12 mouse cellular contexts compared by ENCODE assay signal in the genomic region with DNA sequence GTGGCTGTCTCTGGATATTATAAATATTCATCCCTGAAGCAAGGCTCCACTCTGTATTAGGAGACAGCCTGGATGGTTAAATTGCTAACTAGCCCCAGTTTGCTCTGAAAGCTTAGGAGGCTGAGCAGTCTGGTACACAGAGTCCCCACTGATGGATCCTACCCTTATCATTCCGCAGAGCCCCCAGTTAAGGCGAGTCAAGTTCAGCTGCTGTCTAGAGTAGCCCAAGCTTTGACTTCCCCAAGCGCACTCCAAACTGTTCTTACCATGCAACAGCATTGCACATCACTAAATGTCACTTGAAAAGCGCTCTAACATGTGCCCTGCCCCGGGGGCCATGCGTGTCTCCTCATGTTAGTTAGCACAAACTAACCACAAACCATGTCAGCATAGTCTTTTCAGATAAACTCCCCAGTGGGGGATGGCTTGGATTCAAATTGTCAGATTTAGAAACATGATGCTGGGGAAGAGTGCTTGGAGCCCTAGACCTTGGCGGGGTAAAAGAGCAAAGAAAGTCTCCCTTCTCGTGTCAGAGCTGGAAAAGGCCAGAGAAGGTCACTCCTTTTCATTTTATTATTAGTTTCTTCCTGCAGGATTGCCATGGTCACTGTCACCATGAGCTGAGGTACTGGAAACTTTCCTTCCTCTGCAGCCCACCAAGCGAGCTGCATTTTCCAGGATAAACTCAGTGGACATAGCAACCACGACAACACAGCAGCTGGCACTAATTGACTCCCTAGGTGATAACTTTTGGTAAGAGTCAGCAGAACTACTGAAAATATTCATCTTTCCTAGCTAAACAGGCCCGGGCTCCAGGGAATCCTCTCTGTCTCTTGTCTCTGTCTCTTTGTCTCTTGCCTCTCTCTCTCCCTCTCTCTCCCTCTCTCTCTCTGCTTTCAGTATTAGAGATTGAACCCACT. TPM values are rescaled to one million over a fixed set of nuclear protein-coding genes. Genes with fewer than 3 reads are reported as not detected.
DNase-seq lines count a peak whose midpoint lies in the region; ATAC-seq lines count a peak whose summit lies in the region.
"Had no signal": no experiment of that assay in that cellular context is flagged by ENCODE, and none has a peak within 500 bp of the region (broad histone marks: within the 10 kb centered on the region; RNA-seq: fewer than 3 reads in every experiment).

No protein-coding gene starts in this region.

- peaks cover 38% of the 10 kb centered on the region for H3K4me1 ChIP-seq in heart, embryonic 11.5 days (ENCODE audit: control insufficient read depth, insufficient read depth, low read length)
- H3K4me1 ChIP-seq in embryonic facial prominence, embryonic 14.5 days (ENCODE audit: control insufficient read depth, insufficient read depth, low read length): peaks cover 38% of the 10 kb centered on the region; the same call in 1 of the 2 replicates
- peaks cover 33% of the 10 kb centered on the region for H3K4me1 ChIP-seq in intestine, embryonic 15.5 days (replicated peaks)
- H3K4me1 ChIP-seq in neural tube, embryonic 13.5 days (replicated peaks): peaks cover 53% of the 10 kb centered on the region

- H3K36me3 ChIP-seq in heart, embryonic 11.5 days (ENCODE audit: control insufficient read depth, insufficient read depth, low read length): no peaks in the 10 kb centered on the region
- H3K36me3 ChIP-seq in embryonic facial prominence, embryonic 14.5 days (ENCODE audit: control insufficient read depth, insufficient read depth, low read length): no peaks in the 10 kb centered on the region
- H3K36me3 ChIP-seq in intestine, embryonic 15.5 days: no peaks in the 10 kb centered on the region
- no peaks in the 10 kb centered on the region for H3K36me3 ChIP-seq in neural tube, embryonic 13.5 days
- H3K36me3 ChIP-seq: limb, embryonic 13.5 days had no signal

- no peak for DNase-seq in heart, postnatal 14 days
- peak; percentile 44 for DNase-seq in embryonic facial prominence, embryonic 14.5 days (ENCODE audit: low spot score)
- DNase-seq in frontal cortex, postnatal 36 days (ENCODE audit: low spot score in 2 of 2): no peak
- DNase-seq in c-Kit-positive CD71-positive TER-119-positive erythroid progenitor cells, embryonic 14.5 days (ENCODE audit: low spot score): no peak
- DNase-seq: cerebellum, adult 8-10 months; lung, postnatal 36 days; thymus, postnatal 25 days had no signal

- peaks cover 31% of the 10 kb centered on the region; the same call in 1 of the 2 replicates for H3K27me3 ChIP-seq in heart, embryonic 11.5 days (ENCODE audit: control insufficient read depth, insufficient read depth, low read length)
- peaks cover 61% of the 10 kb centered on the region for H3K27me3 ChIP-seq in embryonic facial prominence, embryonic 14.5 days (replicated peaks; ENCODE audit: control insufficient read depth, insufficient read depth, low read length)
- peaks cover 17% of the 10 kb centered on the region for H3K27me3 ChIP-seq in intestine, embryonic 15.5 days (replicated peaks)
- peaks cover 69% of the 10 kb centered on the region for H3K27me3 ChIP-seq in neural tube, embryonic 13.5 days

- intact Hi-C loops in heart, postnatal 14 days (cut with DNase I): no loop called here

- no peak overlapping the region for H3K9ac ChIP-seq in heart, embryonic 11.5 days (ENCODE audit: low read depth, low read length)
- H3K9ac ChIP-seq in embryonic facial prominence, embryonic 14.5 days (ENCODE audit: low read depth, low read length): no peak overlapping the region
- H3K9ac ChIP-seq in intestine, embryonic 15.5 days: no peak overlapping the region
- peak overlapping the region; percentile 57; the same call in 1 of the 2 replicates for H3K9ac ChIP-seq in neural tube, embryonic 13.5 days
- H3K9ac ChIP-seq: limb, embryonic 13.5 days had no signal

- H3K4me3 ChIP-seq in heart, embryonic 11.5 days (ENCODE audit: low read depth, low read length): no peak overlapping the region
- H3K4me3 ChIP-seq in embryonic facial prominence, embryonic 14.5 days (ENCODE audit: low read depth, low read length): peak overlapping the region; percentile 56; the same call in 1 of the 2 replicates
- H3K4me3 ChIP-seq in intestine, embryonic 15.5 days (replicated peaks): no peak overlapping the region
- H3K4me3 ChIP-seq in neural tube, embryonic 13.5 days: peak overlapping the region; percentile 49

- H3K27ac ChIP-seq in heart, embryonic 11.5 days (ENCODE audit: low read depth, low read length): no peak overlapping the region
- H3K27ac ChIP-seq in embryonic facial prominence, embryonic 14.5 days (replicated peaks; ENCODE audit: low read depth, low read length): no peak overlapping the region
- no peak overlapping the region for H3K27ac ChIP-seq in intestine, embryonic 15.5 days
- H3K27ac ChIP-seq in neural tube, embryonic 13.5 days (replicated peaks): peak overlapping the region; percentile 67
- H3K27ac ChIP-seq: limb, embryonic 13.5 days had no signal

- H3K9me3 ChIP-seq in heart, embryonic 11.5 days (replicated peaks; ENCODE audit: control insufficient read depth, low read length): no peaks in the 10 kb centered on the region
- no peaks in the 10 kb centered on the region for H3K9me3 ChIP-seq in embryonic facial prominence, embryonic 14.5 days (ENCODE audit: control insufficient read depth, low read length)
- no peaks in the 10 kb centered on the region for H3K9me3 ChIP-seq in intestine, embryonic 15.5 days
- H3K9me3 ChIP-seq in neural tube, embryonic 13.5 days: no peaks in the 10 kb centered on the region
- H3K9me3 ChIP-seq: limb, embryonic 13.5 days had no signal

- WGBS in heart, embryonic 11.5 days (ENCODE audit: insufficient replicate concordance): 32% methylated on average over 11 of the region's 11 CpGs
- 20% methylated on average over 11 of the region's 11 CpGs for WGBS in embryonic facial prominence, embryonic 14.5 days
- 35% methylated on average over 11 of the region's 11 CpGs for WGBS in intestine, embryonic 15.5 days
- 28% methylated on average over 11 of the region's 11 CpGs for WGBS in neural tube, embryonic 13.5 days

- no peak for ATAC-seq in heart, embryonic 11.5 days (replicated peaks; ENCODE audit: insufficient number of reproducible peaks, low FRiP score, low TSS enrichment)
- peak; percentile 19; the same call in 1 of the 2 replicates for ATAC-seq in embryonic facial prominence, embryonic 14.5 days (ENCODE audit: low read depth)
- ATAC-seq in intestine, embryonic 15.5 days: no peak
- ATAC-seq in neural tube, embryonic 13.5 days (ENCODE audit: low read depth): 0 out of 2 replicates have a peak, but pooled peaks have one; percentile 5
- no peak for ATAC-seq in frontal cortex, adult (ENCODE audit: low TSS enrichment)

- H3K4me2 ChIP-seq in heart, embryonic 11.5 days: peak overlapping the region; percentile 96
- peak overlapping the region; percentile 45 for H3K4me2 ChIP-seq in embryonic facial prominence, embryonic 14.5 days (ENCODE audit: low read depth, low read length)
- H3K4me2 ChIP-seq in intestine, embryonic 15.5 days (replicated peaks): peak overlapping the region; percentile 51
- H3K4me2 ChIP-seq in neural tube, embryonic 13.5 days: peak overlapping the region; percentile 93

RNA-seq across cellular contexts. Expression of gene Pcp4l1, which starts 1.9 kb away (rescaled TPM):
- polyA plus RNA-seq in heart, embryonic 11.5 days (2014; fragmentation: Nextera tagmentation; extraction: Ambion mirVana): 36.2 and 40.0 TPM in 2 replicates
- total RNA-seq in heart, postnatal 14 days (2021): 100 to 1,000 TPM; 180 to 188 TPM
- polyA plus RNA-seq in embryonic facial prominence, embryonic 14.5 days (2014; fragmentation: Nextera tagmentation; extraction: Ambion mirVana): 11.3 and 14.7 TPM in 2 replicates
- polyA plus RNA-seq in intestine, embryonic 15.5 days (2015; fragmentation: Nextera tagmentation; extraction: Ambion mirVana): 16.4 and 18.5 TPM in 2 replicates
- polyA plus RNA-seq in neural tube, embryonic 13.5 days (2015; fragmentation: Nextera tagmentation; extraction: Ambion mirVana): 13.9 and 18.4 TPM in 2 replicates

RNA-seq across cellular contexts. Expression of gene Nr1i3, which starts 19.6 kb away (rescaled TPM):
- 0.11 and 0.19 TPM in 2 replicates for polyA plus RNA-seq in heart, embryonic 11.5 days (2014; fragmentation: Nextera tagmentation; extraction: Ambion mirVana)
- total RNA-seq in heart, postnatal 14 days (2021): under 1 TPM in 1 of 2 experiments, not detected in 1; 0.14 TPM
- polyA plus RNA-seq in embryonic facial prominence, embryonic 14.5 days (2014; fragmentation: Nextera tagmentation; extraction: Ambion mirVana): 0.15 and 0.17 TPM in 2 replicates
- 9.2 and 10.5 TPM in 2 replicates for polyA plus RNA-seq in intestine, embryonic 15.5 days (2015; fragmentation: Nextera tagmentation; extraction: Ambion mirVana)
- polyA plus RNA-seq in neural tube, embryonic 13.5 days (2015; fragmentation: Nextera tagmentation; extraction: Ambion mirVana): 0.22 and 0.25 TPM in 2 replicates

RNA-seq across cellular contexts. Expression of gene Tomm40l, which starts 28.1 kb away (rescaled TPM):
- polyA plus RNA-seq in heart, embryonic 11.5 days (2014; fragmentation: Nextera tagmentation; extraction: Ambion mirVana): 44.1 and 53.2 TPM in 2 replicates
- total RNA-seq in heart, postnatal 14 days (2021): 10 to 100 TPM; 86.2 to 92.8 TPM
- polyA plus RNA-seq in embryonic facial prominence, embryonic 14.5 days (2014; fragmentation: Nextera tagmentation; extraction: Ambion mirVana): 25.4 and 28.7 TPM in 2 replicates
- 31.4 and 32.0 TPM in 2 replicates for polyA plus RNA-seq in intestine, embryonic 15.5 days (2015; fragmentation: Nextera tagmentation; extraction: Ambion mirVana)
- polyA plus RNA-seq in neural tube, embryonic 13.5 days (2015; fragmentation: Nextera tagmentation; extraction: Ambion mirVana): 32.6 and 42.6 TPM in 2 replicates

RNA-seq across cellular contexts. Expression of gene Apoa2, which starts 30.7 kb away (rescaled TPM):
- polyA plus RNA-seq in heart, embryonic 11.5 days (2014; fragmentation: Nextera tagmentation; extraction: Ambion mirVana): 13.6 and 55.4 TPM in 2 replicates
- 1 to 10 TPM; 1.6 to 4.0 TPM for total RNA-seq in heart, postnatal 14 days (2021)
- polyA plus RNA-seq in embryonic facial prominence, embryonic 14.5 days (2014; fragmentation: Nextera tagmentation; extraction: Ambion mirVana): 1.9 TPM in 2 replicates
- 84.7 and 123 TPM in 2 replicates for polyA plus RNA-seq in intestine, embryonic 15.5 days (2015; fragmentation: Nextera tagmentation; extraction: Ambion mirVana)
- 4.1 and 6.8 TPM in 2 replicates for polyA plus RNA-seq in neural tube, embryonic 13.5 days (2015; fragmentation: Nextera tagmentation; extraction: Ambion mirVana)

RNA-seq across cellular contexts. Expression of gene Fcer1g, which starts 40.0 kb away (rescaled TPM):
- polyA plus RNA-seq in heart, embryonic 11.5 days (2014; fragmentation: Nextera tagmentation; extraction: Ambion mirVana): 12.1 and 18.4 TPM in 2 replicates
- total RNA-seq in heart, postnatal 14 days (2021): 10 to 100 TPM; 10.2 to 11.6 TPM
- polyA plus RNA-seq in embryonic facial prominence, embryonic 14.5 days (2014; fragmentation: Nextera tagmentation; extraction: Ambion mirVana): 92.7 and 100 TPM in 2 replicates
- 51.5 and 54.5 TPM in 2 replicates for polyA plus RNA-seq in intestine, embryonic 15.5 days (2015; fragmentation: Nextera tagmentation; extraction: Ambion mirVana)
- polyA plus RNA-seq in neural tube, embryonic 13.5 days (2015; fragmentation: Nextera tagmentation; extraction: Ambion mirVana): 38.6 and 38.7 TPM in 2 replicates

Comparison
In these comparisons a context has a peak if more than half of its experiments do, and no peak if none do; other contexts are left out.
1. ATAC-seq: peak in embryonic facial prominence, embryonic 14.5 days (single experiment) and neural tube, embryonic 13.5 days (single experiment); none in heart, embryonic 11.5 days (single experiment), intestine, embryonic 15.5 days (single experiment) and frontal cortex, adult (single experiment).
2. H3K4me2 ChIP-seq: peak in every context shown above with its lines; median percentile 96 in heart, embryonic 11.5 days; 93 in neural tube, embryonic 13.5 days; 51 in intestine, embryonic 15.5 days; 45 in embryonic facial prominence, embryonic 14.5 days.
3. H3K4me3 ChIP-seq: peak in embryonic facial prominence, embryonic 14.5 days (single experiment) and neural tube, embryonic 13.5 days (single experiment); none in heart, embryonic 11.5 days (single experiment) and intestine, embryonic 15.5 days (single experiment).